Mouse (Mus musculus) thymus, adult 2 months (tissue): ENCODE results near the gene Ccdc30. TPM values are rescaled to one million over a fixed set of nuclear protein-coding genes. Genes with fewer than 3 reads are reported as not detected.

Experiments used
- DNase-seq: peaks from one replicate; pipeline ENCODE4 v3.0.0; 2021
- H3K27ac ChIP-seq: fragments of 200-500 bp; 2 replicates; pipeline ENCODE4 v1.5.1; 2012; ENCODE audit warnings: low read length, control low read depth; ENCODE audit not compliant: control insufficient read depth, insufficient read depth
- H3K27me3 ChIP-seq: fragments of 200-500 bp; 2 replicates; pipeline ENCODE4 v1.6.1; 2012; ENCODE audit warnings: mild to moderate bottlenecking, low read length, moderate library complexity, mixed read lengths; ENCODE audit not compliant: control insufficient read depth, insufficient read depth
- H3K36me3 ChIP-seq: fragments of 200-500 bp; 2 replicates; pipeline ENCODE4 v1.6.1; 2012; ENCODE audit warnings: mild to moderate bottlenecking, low read length, moderate library complexity; ENCODE audit not compliant: control insufficient read depth, insufficient read depth
- H3K4me1 ChIP-seq: fragments of 200-500 bp; replicated peaks from 2 replicates; pipeline ENCODE4 v1.6.1; 2012; ENCODE audit warnings: low read length; ENCODE audit not compliant: control insufficient read depth, insufficient read depth
- H3K4me3 ChIP-seq: fragments of 200-500 bp; 2 replicates; pipeline ENCODE4 v1.5.1; 2012; ENCODE audit warnings: mild to moderate bottlenecking, low read length, control low read depth, moderate library complexity; ENCODE audit not compliant: control insufficient read depth, insufficient read depth
- CTCF ChIP-seq: fragments of 200-500 bp; IDR thresholded peaks from 2 replicates; pipeline ENCODE4 v1.5.1; 2012; ENCODE audit warnings: mild to moderate bottlenecking, control low read depth, low read length, moderate library complexity, borderline replicate concordance; ENCODE audit not compliant: control insufficient read depth, poor library complexity, insufficient read depth; ENCODE audit errors: extremely low read depth
- POLR2A ChIP-seq: fragments of 200-500 bp; IDR thresholded peaks from 2 replicates; pipeline ENCODE4 v1.6.1; 2012; ENCODE audit warnings: mild to moderate bottlenecking, low read length, control low read depth, moderate library complexity; ENCODE audit not compliant: control insufficient read depth, poor library complexity, insufficient read depth; ENCODE audit errors: extremely low read depth
- WGBS: fragments of 180-500 bp; shearing (Covaris S2); methylation state at CpG from one replicate; pipeline ENCODE4 v1.1.7; 2018; 5-methylcytosine and 5-hydroxymethylcytosine counted together
- polyA plus RNA-seq: library from polyadenylated mRNA; depleted of rRNA; stranded (reverse); fragments of >200 nt; gene quantifications from 2 replicates; pipeline ENCODE4 v1.2.3, GENCODE M21; 2012

Gene Ccdc30
- polyA plus RNA-seq, 1 experiment = 3.7 TPM

DNA sequence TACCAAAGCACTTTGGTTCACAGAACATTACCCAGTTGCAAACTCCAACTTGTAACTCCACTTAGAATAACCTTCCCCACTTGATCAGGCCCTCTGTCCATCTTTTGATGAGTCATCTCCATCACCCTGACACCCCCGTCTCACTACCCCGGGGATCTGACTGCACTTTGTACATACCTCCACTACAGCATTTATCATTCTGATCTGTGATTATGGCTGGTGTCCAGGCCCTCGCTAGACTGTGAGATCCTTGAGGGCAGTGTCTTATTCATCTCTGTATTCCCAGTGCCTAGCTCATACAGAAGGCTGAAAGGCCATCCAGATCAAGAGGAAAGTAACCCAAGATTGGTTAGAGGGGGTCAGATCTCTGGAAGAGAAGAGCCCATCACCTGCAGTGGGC, 5.9 kb upstream of the Ccdc30 start:
- TF ChIP-seq CTCF = no peak
- WGBS = 71% methylated on average over 3 of the region's 3 CpGs
- Histone ChIP-seq H3K4me1 (peaks cover 9% of the 10 kb centered on the region), H3K27me3 (no peaks in the 10 kb centered on the region), H3K36me3 (no peaks in the 10 kb centered on the region), H3K4me3 (no peak overlapping the region), H3K27ac (no peak overlapping the region)
- no peak for DNase-seq

DNA sequence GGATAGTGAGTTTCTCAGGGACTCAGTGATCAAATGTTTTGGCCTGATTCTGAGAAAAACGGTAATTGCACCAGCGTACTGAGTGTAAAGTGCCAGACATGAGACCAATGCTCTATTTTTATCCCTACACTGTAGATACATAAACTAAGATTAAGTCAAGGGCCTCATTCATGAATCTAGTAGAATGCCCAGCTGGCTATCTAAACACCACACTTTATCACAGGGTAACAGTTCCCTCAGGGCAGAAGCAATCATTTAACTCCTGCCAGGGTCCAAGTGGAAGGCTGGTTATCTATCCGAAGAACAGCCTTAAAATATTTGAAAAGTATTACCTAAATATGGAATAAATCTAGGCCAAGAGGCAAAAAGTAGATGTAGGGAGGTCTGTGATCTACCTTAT, 2.6 kb upstream of the Ccdc30 start:
- no peak for DNase-seq
- no peak overlapping the region for H3K4me3 ChIP-seq
- H3K4me1 ChIP-seq = peaks cover 15% of the 10 kb centered on the region
- no peak for TF ChIP-seq POLR2A
- TF ChIP-seq CTCF = no peak
- no peaks in the 10 kb centered on the region for H3K36me3 ChIP-seq
- no peaks in the 10 kb centered on the region for H3K27me3 ChIP-seq
- WGBS = 98% methylated on average over 3 of the region's 3 CpGs
- H3K27ac ChIP-seq = no peak overlapping the region

GRCm38 (mm10) chr4:119417270-119417669, 1.9 kb upstream of the Ccdc30 start:
- no peaks in the 10 kb centered on the region for H3K27me3 ChIP-seq
- no peak for DNase-seq
- TF ChIP-seq POLR2A = no peak
- TF ChIP-seq CTCF = no peak
- H3K4me1 ChIP-seq = peaks cover 19% of the 10 kb centered on the region
- WGBS = 90% methylated on average over 3 of the region's 3 CpGs
- H3K27ac ChIP-seq = no peak overlapping the region
- no peaks in the 10 kb centered on the region for H3K36me3 ChIP-seq
- H3K4me3 ChIP-seq = no peak overlapping the region

DNA sequence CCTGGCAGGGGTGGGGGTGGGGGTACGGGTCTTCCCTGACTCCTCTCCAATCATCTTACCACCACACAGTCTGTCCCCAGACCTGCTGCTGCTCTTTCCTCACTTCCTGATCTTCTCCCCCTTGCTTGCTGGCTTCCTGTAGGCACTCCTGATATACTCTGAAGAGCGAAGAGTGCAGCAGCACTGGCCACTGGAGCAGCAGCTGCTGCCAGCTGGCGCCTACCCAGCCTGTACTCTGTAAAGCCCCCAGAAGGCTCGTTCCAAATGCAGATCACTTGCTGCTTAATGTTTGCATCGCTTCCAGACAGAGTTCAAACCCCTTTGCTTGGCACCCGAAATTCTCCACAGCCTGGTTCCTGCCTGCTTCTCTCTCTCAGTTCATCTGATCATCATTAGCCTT, 2.5 kb downstream of the Ccdc30 start:
- no peaks in the 10 kb centered on the region for H3K36me3 ChIP-seq
- H3K27me3 ChIP-seq = no peaks in the 10 kb centered on the region
- peak; percentile 17 for DNase-seq
- H3K27ac ChIP-seq = peak overlapping the region; percentile 47
- WGBS = 42% methylated on average over 6 of the region's 6 CpGs
- H3K4me1 ChIP-seq = peaks cover 19% of the 10 kb centered on the region
- TF ChIP-seq CTCF = no peak
- TF ChIP-seq POLR2A = no peak
- H3K4me3 ChIP-seq = no peak overlapping the region

GRCm38 (mm10) chr4:119411877-119412650, 3.3 kb downstream of the Ccdc30 start:
- peak overlapping the region; percentile 47 for H3K27ac ChIP-seq
- no peak for TF ChIP-seq CTCF
- TF ChIP-seq POLR2A = no peak
- 61% methylated on average over 11 of the region's 12 CpGs for WGBS
- H3K4me1 ChIP-seq = peaks cover 19% of the 10 kb centered on the region
- H3K4me3 ChIP-seq = no peak overlapping the region
- DNase-seq = peak; percentile 56
- no peaks in the 10 kb centered on the region for H3K36me3 ChIP-seq
- H3K27me3 ChIP-seq = no peaks in the 10 kb centered on the region

DNA sequence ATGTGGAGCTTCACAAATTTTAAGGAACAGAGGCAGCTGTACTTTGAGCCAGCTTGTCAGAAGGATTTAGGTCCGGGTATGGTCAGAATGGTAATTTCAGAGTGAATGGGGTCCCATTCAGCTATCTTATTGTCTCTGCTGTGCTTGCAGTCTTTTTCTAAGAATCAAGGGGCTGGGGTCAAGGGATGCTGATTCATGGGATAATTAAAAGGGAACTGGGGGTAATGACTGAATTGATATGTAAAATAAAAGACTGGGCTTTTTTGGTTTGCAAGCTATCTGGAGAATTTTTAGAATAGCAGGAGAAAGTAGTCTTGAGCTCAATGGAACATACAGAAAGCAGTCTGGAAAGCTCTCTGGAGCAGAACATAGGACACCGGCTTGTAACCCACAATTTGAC, 11.9 kb downstream of the Ccdc30 start:
- no peaks in the 10 kb centered on the region for H3K4me1 ChIP-seq
- WGBS = 96% methylated on average over 2 of the region's 2 CpGs
- TF ChIP-seq CTCF (no peak), POLR2A (no peak)
- no peak overlapping the region for H3K27ac ChIP-seq
- H3K4me3 ChIP-seq = no peak overlapping the region
- H3K36me3 ChIP-seq = no peaks in the 10 kb centered on the region
- no peak for DNase-seq
- no peaks in the 10 kb centered on the region for H3K27me3 ChIP-seq

- Histone ChIP-seq H3K27ac (no peak overlapping the region), H3K4me3 (no peak overlapping the region), H3K36me3 (no peaks in the 10 kb centered on the region), H3K27me3 (no peaks in the 10 kb centered on the region), H3K4me1 (no peaks in the 10 kb centered on the region)
- WGBS = 59% methylated on average over 7 of the region's 7 CpGs
- no peak for DNase-seq
- TF ChIP-seq POLR2A (no peak), CTCF (peak; percentile 20; the same call in 1 of the 2 replicates)
Observed at GRCm38 (mm10) chr4:119400896-119401295, 14.4 kb downstream of the Ccdc30 start.
